Mouse (Mus musculus) heart, embryonic 15.5 days (tissue): Measurements from ENCODE around the gene Gm27029. TPM values are rescaled to one million over a fixed set of nuclear protein-coding genes. Genes with fewer than 3 reads are reported as not detected.
A peak's percentile ranks its signal among the peaks of the same experiment; 100 is the strongest.
"Not testable (repeated sequence)": the region's sequence is repeated elsewhere in the genome, so short reads cannot be mapped to it uniquely, and the experiment has no call there.

ENCODE experiments used
- ATAC-seq: fragments of 200-750 bp; cut with Nextera tagmentation; replicated peaks from 2 replicates; pipeline ENCODE4 v1.8.0; 2017; ENCODE audit warnings: low read depth, moderate TSS enrichment; ENCODE audit not compliant: insufficient number of reproducible peaks, insufficient read depth, low FRiP score
- H3K27ac ChIP-seq: fragments of 300-500 bp; sonication (generic); 2 replicates; pipeline ENCODE4 v1.5.1; 2015; ENCODE audit warnings: mild to moderate bottlenecking, inconsistent platforms
- H3K27me3 ChIP-seq: fragments of 300-500 bp; sonication (generic); 2 replicates; pipeline ENCODE4 v1.6.1; 2015; ENCODE audit warnings: inconsistent platforms
- H3K36me3 ChIP-seq: fragments of 300-500 bp; sonication (generic); 2 replicates; pipeline ENCODE4 v1.6.1; 2015; ENCODE audit warnings: mild to moderate bottlenecking, inconsistent platforms
- H3K4me1 ChIP-seq: fragments of 300-500 bp; sonication (generic); replicated peaks from 2 replicates; pipeline ENCODE4 v1.6.1; 2015; ENCODE audit warnings: inconsistent platforms
- H3K4me2 ChIP-seq: fragments of 300-500 bp; sonication (generic); 2 replicates; pipeline ENCODE4 v1.6.1; 2015; ENCODE audit warnings: inconsistent platforms, mild to moderate bottlenecking, moderate library complexity
- H3K4me3 ChIP-seq: fragments of 300-500 bp; sonication (generic); 2 replicates; pipeline ENCODE4 v1.5.1; 2015; ENCODE audit warnings: mild to moderate bottlenecking, inconsistent platforms
- H3K9ac ChIP-seq: fragments of 300-500 bp; sonication (generic); 2 replicates; pipeline ENCODE4 v1.6.1; 2015; ENCODE audit warnings: mild to moderate bottlenecking, inconsistent platforms
- H3K9me3 ChIP-seq: fragments of 300-500 bp; sonication (generic); replicated peaks from 2 replicates; pipeline ENCODE4 v1.6.1; 2016; ENCODE audit warnings: inconsistent platforms
- WGBS: fragments of 180-500 bp; shearing (Covaris S2); methylation state at CpG from one replicate; pipeline ENCODE4 v1.1.7; 2015; ENCODE audit warnings: mixed read lengths; 5-methylcytosine and 5-hydroxymethylcytosine counted together
- polyA plus RNA-seq: library from polyadenylated mRNA; unstranded; fragments of >200 nt; fragmentation: Nextera tagmentation; extraction: Ambion mirVana; gene quantifications from 2 replicates; pipeline ENCODE4 v1.2.1, GENCODE M21; 2015

The Gm27029 gene
- polyA plus RNA-seq, 1 experiment from 2014 or later: 12.1 TPM

DNA sequence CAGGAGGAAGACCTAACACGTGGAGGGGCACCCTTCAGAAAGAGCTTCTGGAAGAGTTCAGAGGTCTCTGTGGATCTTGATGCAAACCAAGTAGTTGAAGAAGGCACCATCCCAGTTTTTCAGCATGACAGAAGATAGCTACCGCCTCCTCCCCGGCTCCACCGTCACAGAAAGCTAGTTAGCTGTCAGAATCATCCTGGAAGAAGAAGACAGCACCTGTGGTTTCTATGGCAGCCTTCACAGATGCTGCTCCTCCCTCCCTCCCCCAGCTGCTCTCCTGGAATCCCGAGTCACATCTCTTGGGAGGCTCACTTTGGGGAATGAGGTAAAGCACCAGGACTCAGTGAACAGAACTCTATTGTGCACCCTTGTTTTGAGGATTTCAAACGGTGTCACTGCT, 5.6 kb downstream of the Gm27029 start:
- Histone ChIP-seq H3K27me3 (no peaks in the 10 kb centered on the region), H3K4me2 (no peak overlapping the region), H3K27ac (no peak overlapping the region), H3K4me3 (no peak overlapping the region), H3K9ac (no peak overlapping the region), H3K36me3 (peaks cover 12% of the 10 kb centered on the region; the same call in 1 of the 2 replicates), H3K9me3 (no peaks in the 10 kb centered on the region), H3K4me1 (peaks cover 16% of the 10 kb centered on the region)
- 56% methylated on average over 6 of the region's 6 CpGs for WGBS
- no peak for ATAC-seq

DNA sequence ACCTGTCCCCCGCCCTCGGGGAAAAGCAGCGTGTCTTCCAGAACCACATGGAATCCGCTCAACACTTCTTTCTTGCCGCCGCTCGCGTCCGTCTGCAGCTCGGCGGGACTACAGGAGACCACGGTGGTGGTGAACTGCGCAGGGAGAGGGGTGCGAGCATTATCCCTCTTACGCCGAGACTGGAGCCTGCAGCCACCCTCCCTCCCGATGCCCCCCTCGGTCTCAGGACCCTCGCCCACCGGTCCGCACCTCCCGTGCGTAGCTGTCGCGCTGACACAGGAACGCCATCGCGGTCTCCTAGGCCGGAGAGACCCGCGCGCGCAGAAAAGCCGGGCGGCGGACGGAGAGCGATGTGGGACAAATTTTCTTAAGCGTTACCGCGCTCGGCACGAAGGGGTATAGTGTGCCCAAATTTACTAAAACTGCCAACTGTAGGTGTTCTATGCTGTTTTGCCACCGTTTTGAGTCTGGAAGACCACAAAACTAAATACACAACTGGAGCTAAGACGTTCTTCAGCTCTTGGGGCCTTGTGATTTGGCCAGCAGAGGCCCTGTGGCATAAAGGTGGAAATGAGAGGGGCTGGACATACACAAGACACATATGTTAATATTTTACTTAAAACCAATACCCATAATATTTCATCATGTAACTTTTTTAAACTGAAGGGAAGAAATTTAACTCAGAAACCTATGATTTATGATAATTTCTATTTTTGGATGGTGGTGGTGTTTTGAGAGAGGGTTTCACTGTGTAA, 7.3 kb downstream of the Gm27029 start, which contains the start of gene Aarsd1:
Gene Aarsd1 (minus strand): TSS at position 515 of the 755 bp plus-strand sequence.
- Histone ChIP-seq H3K9me3 (no peaks in the 10 kb centered on the region), H3K27ac (peak within 1 kb of the TSS; percentile 62), H3K4me3 (peak within 1 kb of the TSS; percentile 76), H3K36me3 (peaks cover 16% of the 10 kb centered on the region; the same call in 1 of the 2 replicates), H3K4me1 (peaks cover 7% of the 10 kb centered on the region), H3K9ac (peak within 1 kb of the TSS; percentile 78), H3K27me3 (no peaks in the 10 kb centered on the region), H3K4me2 (peak within 1 kb of the TSS; percentile 85)
- under 1% methylated on average over 45 of the region's 45 CpGs for WGBS
- peak; percentile 70 for ATAC-seq

DNA sequence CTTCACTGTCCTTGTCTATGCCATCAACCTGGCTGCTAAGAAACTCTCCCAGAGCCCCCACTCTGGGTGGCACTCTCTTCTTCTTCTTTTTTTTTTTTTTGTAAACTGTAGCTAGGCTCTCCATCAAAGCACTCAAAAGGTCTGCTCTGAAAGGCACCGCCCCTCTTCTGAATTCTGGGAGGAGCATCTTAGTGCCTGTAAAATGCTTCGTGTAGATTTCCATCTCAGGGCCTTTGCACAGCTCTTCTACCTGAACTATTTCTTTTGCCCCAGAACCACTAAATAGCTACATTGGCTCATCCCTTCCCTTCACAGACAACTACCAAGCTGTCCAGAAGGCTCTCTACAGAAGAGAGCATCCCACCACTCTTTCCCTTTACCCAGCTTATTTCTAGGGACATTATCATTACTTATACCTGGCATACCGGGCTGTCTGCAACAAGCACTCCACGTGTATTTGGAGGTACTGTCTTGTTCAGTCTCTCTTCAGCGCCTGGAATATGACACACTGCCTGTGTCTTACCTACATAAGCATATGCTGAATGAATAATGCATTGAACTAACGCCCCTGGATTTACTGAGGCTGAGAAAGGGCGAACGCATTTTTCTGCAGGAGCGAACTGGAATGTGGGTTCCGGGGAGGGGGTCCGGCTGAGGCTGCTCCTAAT, 8.0 kb downstream of the Gm27029 start:
- peak overlapping the region; percentile 78 for H3K9ac ChIP-seq
- H3K4me2 ChIP-seq: peak overlapping the region; percentile 85
- H3K4me1 ChIP-seq: peaks cover 7% of the 10 kb centered on the region
- no peaks in the 10 kb centered on the region for H3K27me3 ChIP-seq
- no peak for ATAC-seq
- no peaks in the 10 kb centered on the region for H3K9me3 ChIP-seq
- H3K36me3 ChIP-seq: peaks cover 19% of the 10 kb centered on the region; the same call in 1 of the 2 replicates
- peak overlapping the region; percentile 76 for H3K4me3 ChIP-seq
- peak overlapping the region; percentile 62 for H3K27ac ChIP-seq
- WGBS: 2% methylated on average over 11 of the region's 11 CpGs

DNA sequence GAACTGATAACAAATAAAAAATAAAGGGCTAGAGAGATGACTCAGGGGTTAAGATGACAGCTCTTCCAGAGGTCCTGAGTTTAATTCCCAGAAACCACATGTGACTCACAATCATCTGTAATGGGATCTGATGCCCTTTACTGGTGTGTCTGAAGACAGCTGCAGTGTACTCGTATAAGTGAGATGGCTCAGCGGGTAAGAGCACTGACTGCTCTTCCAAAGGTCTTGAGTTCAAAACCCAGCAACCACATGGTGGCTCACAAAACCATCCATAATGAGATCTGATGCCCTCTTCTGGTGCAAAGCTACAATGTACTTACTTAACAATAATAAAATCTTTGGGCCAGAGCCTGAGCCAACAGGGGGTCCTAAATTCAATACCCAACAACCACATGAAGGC, 9.3 kb downstream of the Gm27029 start:
- H3K4me1 ChIP-seq: peaks cover 7% of the 10 kb centered on the region
- ATAC-seq: no peak
- H3K27me3 ChIP-seq: no peaks in the 10 kb centered on the region
- peaks cover 26% of the 10 kb centered on the region; the same call in 1 of the 2 replicates for H3K36me3 ChIP-seq
- WGBS: 84% methylated on average over 2 of the region's 2 CpGs
- no peaks in the 10 kb centered on the region for H3K9me3 ChIP-seq
- H3K9ac ChIP-seq: no peak overlapping the region
- H3K4me3 ChIP-seq: no peak overlapping the region
- H3K4me2 ChIP-seq: no peak overlapping the region
- no peak overlapping the region for H3K27ac ChIP-seq

GRCm38 (mm10) chr11:101395110-101395509, 29.5 kb downstream of the Gm27029 start:
- 6% methylated on average over 8 of the region's 8 CpGs for WGBS
- no peak for ATAC-seq
- Histone ChIP-seq H3K9me3 (no peaks in the 10 kb centered on the region), H3K4me2 (no peak overlapping the region), H3K36me3 (no peaks in the 10 kb centered on the region), H3K4me1 (0 out of 2 replicates have a peak, but pooled peaks cover 3% of the 10 kb centered on the region), H3K27me3 (no peaks in the 10 kb centered on the region), H3K9ac (no peak overlapping the region), H3K4me3 (no peak overlapping the region), H3K27ac (no peak overlapping the region)

GRCm38 (mm10) chr11:101381817-101382216, 42.8 kb downstream of the Gm27029 start:
- H3K27ac ChIP-seq: no peak overlapping the region
- H3K9ac ChIP-seq: no peak overlapping the region
- H3K4me1 ChIP-seq: no peaks in the 10 kb centered on the region
- no peaks in the 10 kb centered on the region for H3K27me3 ChIP-seq
- no peak overlapping the region for H3K4me3 ChIP-seq
- H3K36me3 ChIP-seq: no peaks in the 10 kb centered on the region
- 21% methylated on average over 4 of the region's 4 CpGs for WGBS
- ATAC-seq: no peak
- H3K4me2 ChIP-seq: no peak overlapping the region
- no peaks in the 10 kb centered on the region for H3K9me3 ChIP-seq

DNA sequence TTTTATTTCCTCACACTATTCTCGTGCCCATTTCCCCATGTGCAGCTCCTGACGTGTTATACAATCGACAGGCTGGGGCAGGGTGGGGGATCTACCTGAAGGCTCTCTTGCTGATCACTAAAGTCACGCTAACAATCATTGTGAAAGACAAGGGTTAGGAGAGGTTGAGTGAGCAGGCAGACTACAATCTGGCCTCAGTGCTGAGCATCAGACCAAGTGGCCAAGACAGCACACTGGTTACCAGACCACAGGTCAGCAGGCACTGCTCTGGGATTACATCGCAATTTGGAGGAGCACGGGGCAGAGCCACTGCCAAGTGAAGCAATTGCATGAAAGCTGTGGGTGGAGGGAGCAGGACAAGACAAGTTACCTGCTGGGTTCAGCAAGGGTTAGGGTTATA, 45.7 kb downstream of the Gm27029 start:
- 76% methylated on average over 6 of the region's 6 CpGs for WGBS
- Histone ChIP-seq H3K9me3 (no peaks in the 10 kb centered on the region), H3K27ac (no peak overlapping the region), H3K4me2 (no peak overlapping the region), H3K27me3 (no peaks in the 10 kb centered on the region), H3K4me3 (no peak overlapping the region), H3K9ac (no peak overlapping the region), H3K36me3 (no peaks in the 10 kb centered on the region), H3K4me1 (no peaks in the 10 kb centered on the region)
- no peak for ATAC-seq

DNA sequence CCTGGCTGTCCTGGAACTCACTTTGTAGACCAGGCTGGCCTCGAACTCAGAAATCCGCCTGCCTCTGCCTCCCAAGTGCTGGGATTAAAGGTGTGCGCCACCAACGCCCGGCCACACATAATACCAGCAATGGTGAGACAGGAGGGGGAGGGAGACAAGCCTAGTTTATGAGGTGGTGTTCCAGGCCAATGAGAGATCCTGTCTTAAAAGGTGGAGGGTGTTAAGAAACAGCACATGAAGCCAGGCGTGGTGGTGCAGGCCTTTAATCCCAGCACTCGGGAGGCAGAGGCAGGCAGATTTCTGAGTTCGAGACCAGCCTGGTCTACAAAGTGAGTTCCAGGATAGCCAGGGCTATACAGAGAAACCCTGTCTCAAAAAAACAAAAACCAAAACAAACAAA, 46.4 kb downstream of the Gm27029 start:
- H3K9ac ChIP-seq, H3K27me3 ChIP-seq, H3K4me3 ChIP-seq, ATAC-seq, H3K27ac ChIP-seq, H3K4me2 ChIP-seq, H3K4me1 ChIP-seq, H3K36me3 ChIP-seq, H3K9me3 ChIP-seq: not testable (repeated sequence)
- 87% methylated on average over 8 of the region's 8 CpGs for WGBS

GRCm38 (mm10) chr11:101374421-101374938, 50.1 kb downstream of the Gm27029 start:
- Histone ChIP-seq H3K4me1 (no peaks in the 10 kb centered on the region), H3K27ac (no peak overlapping the region), H3K9ac (no peak overlapping the region), H3K4me2 (no peak overlapping the region), H3K27me3 (no peaks in the 10 kb centered on the region), H3K4me3 (no peak overlapping the region), H3K9me3 (no peaks in the 10 kb centered on the region), H3K36me3 (no peaks in the 10 kb centered on the region)
- no peak for ATAC-seq
- WGBS: 59% methylated on average over 7 of the region's 7 CpGs

GRCm38 (mm10) chr11:101370141-101370540, 54.5 kb downstream of the Gm27029 start:
- Histone ChIP-seq H3K36me3 (no peaks in the 10 kb centered on the region), H3K4me3 (no peak overlapping the region), H3K27me3 (no peaks in the 10 kb centered on the region), H3K9ac (no peak overlapping the region), H3K4me2 (no peak overlapping the region), H3K27ac (no peak overlapping the region), H3K9me3 (no peaks in the 10 kb centered on the region), H3K4me1 (no peaks in the 10 kb centered on the region)
- no peak for ATAC-seq
- WGBS: 66% methylated on average over 5 of the region's 5 CpGs

DNA sequence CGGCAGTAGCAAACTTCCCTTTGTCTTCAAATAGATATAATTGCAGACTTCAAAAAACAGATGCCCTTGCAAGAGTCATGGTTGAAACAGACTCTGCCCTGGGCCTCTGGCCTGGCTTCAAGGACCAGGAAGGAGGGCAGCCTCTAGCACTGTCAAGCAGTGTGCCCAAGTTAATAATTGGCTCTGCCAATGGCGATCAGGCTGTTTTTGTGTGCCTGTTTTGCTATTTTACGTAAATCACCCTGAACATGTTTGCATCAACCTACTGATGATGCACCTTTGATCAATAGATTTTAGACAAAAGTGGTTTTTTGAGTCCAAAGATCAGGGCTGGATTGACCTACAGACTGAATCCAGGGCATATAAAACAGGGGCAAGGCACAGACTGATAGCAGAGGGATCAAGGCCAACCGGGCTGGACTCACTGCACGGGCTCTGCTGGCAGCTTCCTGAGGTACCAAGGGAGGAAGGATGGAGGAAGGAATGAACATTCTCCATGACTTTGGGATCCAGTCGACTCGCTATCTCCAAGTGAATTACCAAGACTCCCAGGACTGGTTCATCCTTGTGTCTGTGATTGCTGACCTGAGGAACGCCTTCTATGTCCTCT, 57.2 kb downstream of the Gm27029 start, which contains the start of gene G6pc:
Gene G6pc (plus strand): TSS at position 236 of the 610 bp plus-strand sequence.
- ATAC-seq: no peak
- no peaks in the 10 kb centered on the region for H3K27me3 ChIP-seq
- WGBS: 83% methylated on average over 8 of the region's 8 CpGs

More for the DNA sequence above, 57.2 kb downstream of the Gm27029 start, which contains the start of gene G6pc:
- Histone ChIP-seq H3K27ac (no peak within 1 kb of the TSS), H3K4me1 (peaks cover 3% of the 10 kb centered on the region), H3K4me3 (no peak within 1 kb of the TSS), H3K36me3 (no peaks in the 10 kb centered on the region), H3K9me3 (no peaks in the 10 kb centered on the region), H3K4me2 (no peak within 1 kb of the TSS), H3K9ac (no peak within 1 kb of the TSS)
